ENCODE assay signal across 8 mouse cellular contexts in the genomic region with DNA sequence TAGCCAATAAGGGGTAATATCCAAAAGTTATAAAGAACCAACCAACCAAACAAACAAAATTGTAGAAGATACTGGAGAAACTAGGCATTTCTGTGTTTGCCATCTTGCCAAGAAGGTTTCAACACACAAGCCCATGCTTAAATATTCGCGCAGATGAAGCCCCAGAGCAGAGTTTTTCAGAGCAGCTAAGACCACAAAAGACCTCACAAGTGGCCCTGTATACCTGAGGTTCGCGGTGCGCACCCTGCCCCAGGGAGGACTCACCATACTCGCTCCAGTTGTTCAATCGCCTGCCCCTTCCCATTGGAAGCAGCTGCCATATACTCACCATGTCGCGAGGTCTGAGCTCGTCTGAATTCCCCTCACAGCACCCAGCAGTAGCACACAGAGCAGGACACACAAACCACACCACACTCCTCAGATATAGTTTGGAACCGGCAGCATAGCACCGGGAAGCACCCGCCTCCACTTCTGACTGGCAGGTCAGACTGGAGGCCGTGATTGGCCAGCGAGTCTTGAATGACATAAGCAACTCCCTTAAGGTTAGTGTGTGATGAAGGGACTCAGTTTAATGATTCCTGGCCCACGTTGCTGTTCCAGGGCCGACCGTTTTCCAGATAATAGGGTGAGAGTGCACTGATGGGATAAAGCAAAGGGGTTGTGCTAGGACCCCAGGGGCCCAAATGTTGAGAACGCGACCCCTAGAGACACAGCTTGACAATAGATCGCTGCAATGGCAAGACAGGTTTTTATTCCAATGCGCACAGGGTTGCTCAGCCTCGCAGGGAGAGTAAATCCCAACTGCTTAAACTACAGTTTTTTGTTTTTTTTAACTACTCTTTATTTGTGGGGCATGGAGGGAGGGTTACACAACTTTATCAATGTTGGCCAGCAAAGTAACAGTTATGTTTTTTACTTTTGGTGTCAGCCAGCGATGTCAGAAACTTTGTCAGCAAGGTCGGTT. TPM values are rescaled to one million over a fixed set of nuclear protein-coding genes. Genes with fewer than 3 reads are reported as not detected.
DNase-seq lines count a peak whose midpoint lies in the region; ATAC-seq lines count a peak whose summit lies in the region.
"Not testable (repeated sequence)": the region's sequence is repeated elsewhere in the genome, so short reads cannot be mapped to it uniquely, and the experiment has no call there.

TSS of gene Zfp976 (minus strand) at position 437 of the 964 bp plus-strand sequence.

- not testable (repeated sequence) for H3K27me3 ChIP-seq in forebrain, embryonic 12.5 days; heart, embryonic 16.5 days (ENCODE audit: control insufficient read depth, insufficient read depth, low read length); liver, embryonic 11.5 days (replicated peaks; ENCODE audit: control insufficient read depth, insufficient read depth, low read length); stomach, embryonic 14.5 days (ENCODE audit: control insufficient read depth, insufficient read depth, low read length)

- 3% methylated on average over 25 of the region's 25 CpGs for WGBS in forebrain, embryonic 12.5 days
- WGBS in heart, embryonic 16.5 days, result 3% methylated on average over 25 of the region's 25 CpGs
- 2% methylated on average over 25 of the region's 25 CpGs for WGBS in liver, embryonic 11.5 days
- 3% methylated on average over 25 of the region's 25 CpGs for WGBS in stomach, embryonic 14.5 days

- H3K4me2 ChIP-seq in forebrain, embryonic 12.5 days, result peak within 1 kb of the TSS; percentile 47
- peak within 1 kb of the TSS; percentile 63 for H3K4me2 ChIP-seq in heart, embryonic 16.5 days (ENCODE audit: low read depth, low read length)
- H3K4me2 ChIP-seq in liver, embryonic 11.5 days, result peak within 1 kb of the TSS; percentile 60
- peak within 1 kb of the TSS; percentile 35 for H3K4me2 ChIP-seq in stomach, embryonic 14.5 days (replicated peaks; ENCODE audit: low read depth, low read length)

- H3K4me3 ChIP-seq in forebrain, embryonic 12.5 days (replicated peaks), result peak within 1 kb of the TSS; percentile 38
- H3K4me3 ChIP-seq in heart, embryonic 16.5 days (ENCODE audit: low read length), result peak within 1 kb of the TSS; percentile 64
- H3K4me3 ChIP-seq in liver, embryonic 11.5 days (ENCODE audit: low read depth, low read length), result peak within 1 kb of the TSS; percentile 52
- peak within 1 kb of the TSS; percentile 39 for H3K4me3 ChIP-seq in stomach, embryonic 14.5 days (ENCODE audit: low read depth, low read length)

- H3K27ac ChIP-seq in forebrain, embryonic 12.5 days; liver, embryonic 11.5 days (ENCODE audit: low read depth, low read length); stomach, embryonic 14.5 days (ENCODE audit: low read length): not testable (repeated sequence)
- H3K27ac ChIP-seq in heart, embryonic 16.5 days (ENCODE audit: low read length), result peak within 1 kb of the TSS; percentile 35; the same call in 1 of the 2 replicates

- peak; percentile 26 for DNase-seq in CD4-positive, CD25-positive, alpha-beta regulatory T cell, adult 2 months (ENCODE audit: low read depth, low spot score)
- peak; percentile 65 for DNase-seq in c-Kit-positive CD71-positive TER-119-negative erythroid progenitor cells, embryonic 14.5 days (ENCODE audit: low read depth)
- DNase-seq in kidney, postnatal 14 days, result peak; percentile 83
- peak; percentile 69 for DNase-seq in liver, embryonic 11.5 days (ENCODE audit: low spot score)
- DNase-seq in naive thymus-derived CD4-positive, alpha-beta T cell, adult 2 months (ENCODE audit: low read depth), result peak; percentile 4

- not testable (repeated sequence) for H3K36me3 ChIP-seq in forebrain, embryonic 12.5 days (replicated peaks); heart, embryonic 16.5 days (ENCODE audit: control insufficient read depth, insufficient read depth); liver, embryonic 11.5 days (ENCODE audit: control insufficient read depth, insufficient read depth, low read length); stomach, embryonic 14.5 days (ENCODE audit: control insufficient read depth, insufficient read depth, low read length)

- not testable (repeated sequence) for H3K9me3 ChIP-seq in forebrain, embryonic 12.5 days; heart, embryonic 16.5 days (replicated peaks; ENCODE audit: control insufficient read depth, low read length); liver, embryonic 11.5 days (ENCODE audit: control insufficient read depth, low read length); stomach, embryonic 14.5 days (ENCODE audit: control insufficient read depth, low read depth, low read length)

- not testable (repeated sequence) for H3K4me1 ChIP-seq in forebrain, embryonic 12.5 days; heart, embryonic 16.5 days (ENCODE audit: control insufficient read depth, insufficient read depth, low read length); liver, embryonic 11.5 days (replicated peaks; ENCODE audit: control insufficient read depth, insufficient read depth, low read length); stomach, embryonic 14.5 days (ENCODE audit: control insufficient read depth, insufficient read depth, low read length)

- peak; percentile 96 for ATAC-seq in forebrain, embryonic 12.5 days (ENCODE audit: low FRiP score)
- ATAC-seq in heart, embryonic 16.5 days (replicated peaks; ENCODE audit: extremely low read depth, insufficient read depth, low FRiP score), result peak; percentile 97
- ATAC-seq in liver, embryonic 11.5 days (replicated peaks; ENCODE audit: low FRiP score), result peak; percentile 100
- ATAC-seq in stomach, embryonic 14.5 days (ENCODE audit: insufficient number of reproducible peaks, insufficient read depth, low FRiP score, low read depth), result peak; percentile 99

- not testable (repeated sequence) for H3K9ac ChIP-seq in forebrain, embryonic 12.5 days
- H3K9ac ChIP-seq in heart, embryonic 16.5 days (ENCODE audit: low read length), result peak within 1 kb of the TSS; percentile 71
- peak within 1 kb of the TSS; percentile 58; the same call in 1 of the 2 replicates for H3K9ac ChIP-seq in liver, embryonic 11.5 days (ENCODE audit: low read depth, low read length)
- H3K9ac ChIP-seq in stomach, embryonic 14.5 days (replicated peaks; ENCODE audit: low read depth, low read length), result peak within 1 kb of the TSS; percentile 30; the same call in 1 of the 2 replicates

RNA-seq across cellular contexts. Expression of gene Zfp976, which starts in this region (rescaled TPM):
- polyA plus RNA-seq in forebrain, embryonic 12.5 days (2016; fragmentation: Nextera tagmentation; extraction: Ambion mirVana), result 3.0 and 3.8 TPM in 2 replicates
- 1.7 and 2.0 TPM in 2 replicates for polyA plus RNA-seq in heart, embryonic 16.5 days (2015; fragmentation: Nextera tagmentation; extraction: Ambion mirVana)
- polyA plus RNA-seq in liver, embryonic 11.5 days (2014; fragmentation: Nextera tagmentation; extraction: Ambion mirVana), result 1.6 and 2.8 TPM in 2 replicates
- polyA plus RNA-seq in stomach, embryonic 14.5 days (2014; fragmentation: Nextera tagmentation; extraction: Ambion mirVana), result 5.3 and 5.9 TPM in 2 replicates

Comparison
In these comparisons a context has a peak if more than half of its experiments do, and no peak if none do; other contexts are left out.
1. DNase-seq: peak in every context shown above with its lines; median percentile 83 in kidney, postnatal 14 days; 69 in liver, embryonic 11.5 days; 65 in c-Kit-positive CD71-positive TER-119-negative erythroid progenitor cells, embryonic 14.5 days; 26 in CD4-positive, CD25-positive, alpha-beta regulatory T cell, adult 2 months; 4 in naive thymus-derived CD4-positive, alpha-beta T cell, adult 2 months.